In genomic region chr4:152432308-152432707, GRCm38 (mm10) we compare ENCODE assay signal across 9 mouse cellular contexts. TPM values are rescaled to one million over a fixed set of nuclear protein-coding genes. Genes with fewer than 3 reads are reported as not detected.
A peak's percentile ranks its signal among the peaks of the same experiment; 100 is the strongest.
DNase-seq lines count a peak whose midpoint lies in the region; ATAC-seq and TF ChIP-seq lines count a peak whose summit lies in the region.
"Had no signal": no experiment of that assay in that cellular context is flagged by ENCODE, and none has a peak within 500 bp of the region (broad histone marks: within the 10 kb centered on the region; RNA-seq: fewer than 3 reads in every experiment).

No protein-coding gene starts in this region.

- no peak overlapping the region for H3K9ac ChIP-seq in heart, postnatal 0 days (replicated peaks; ENCODE audit: low read depth, low read length)
- H3K9ac ChIP-seq: hindbrain, embryonic 15.5 days had no signal

- DNase-seq in heart, postnatal 0 days (ENCODE audit: low spot score): no peak
- DNase-seq in heart, adult 8-10 months (ENCODE audit: low spot score): no peak
- DNase-seq in right cerebral cortex, postnatal 25 days: peak; percentile 50
- no peak for DNase-seq in right cerebral cortex, postnatal 10 days (ENCODE audit: low spot score in 2 of 2)
- peak; percentile 51 for DNase-seq in adipocyte (ENCODE audit: low spot score)
- DNase-seq in kidney, adult 9 months: peak; percentile 38
- DNase-seq in lung, postnatal 36 days: peak; percentile 27
- no peak for DNase-seq in spleen, adult 12 weeks (ENCODE audit: low spot score)

- H3K4me3 ChIP-seq in heart, postnatal 0 days (ENCODE audit: low read depth, low read length): no peak overlapping the region
- H3K4me3 ChIP-seq: hindbrain, embryonic 15.5 days had no signal

- no peaks in the 10 kb centered on the region for H3K9me3 ChIP-seq in heart, postnatal 0 days (replicated peaks; ENCODE audit: control insufficient read depth, low read length)
- H3K9me3 ChIP-seq: hindbrain, embryonic 15.5 days had no signal

- H3K27me3 ChIP-seq in heart, postnatal 0 days (ENCODE audit: control insufficient read depth, insufficient read depth, low read length): no peaks in the 10 kb centered on the region
- H3K27me3 ChIP-seq: hindbrain, embryonic 15.5 days had no signal

- WGBS in heart, postnatal 0 days: 56% methylated on average over 5 of the region's 5 CpGs

- TF ChIP-seq CTCF in heart, postnatal 0 days (IDR thresholded peaks at IDR 0.05; ENCODE audit: low read depth): peak; percentile 58

- no peak for TF ChIP-seq EP300 in heart, postnatal 0 days (IDR thresholded peaks at IDR 0.05; ENCODE audit: low read depth)

- no peak overlapping the region for H3K4me2 ChIP-seq in heart, postnatal 0 days (ENCODE audit: low read depth, low read length)
- H3K4me2 ChIP-seq: hindbrain, embryonic 15.5 days had no signal

- ATAC-seq in heart, postnatal 0 days (ENCODE audit: insufficient read depth, low read depth): no peak

- H3K4me1 ChIP-seq in heart, postnatal 0 days (ENCODE audit: control insufficient read depth, insufficient read depth): no peaks in the 10 kb centered on the region

- H3K27ac ChIP-seq in heart, postnatal 0 days (ENCODE audit: low read depth): no peak overlapping the region
- H3K27ac ChIP-seq: hindbrain, embryonic 15.5 days had no signal

- no peaks in the 10 kb centered on the region for H3K36me3 ChIP-seq in heart, postnatal 0 days (replicated peaks; ENCODE audit: control insufficient read depth, insufficient read depth, low read length)
- H3K36me3 ChIP-seq: hindbrain, embryonic 15.5 days had no signal

RNA-seq across cellular contexts. Expression of gene Nphp4, which starts 44.2 kb away (rescaled TPM):
- total RNA-seq in heart, postnatal 0 days (2014; rRNA removed; ENCODE audit: low replicate concordance): 1.5 and 5.0 TPM in 2 replicates
- polyA plus RNA-seq in heart, postnatal 0 days (2015; fragmentation: Nextera tagmentation; extraction: Ambion mirVana): 0.46 and 0.51 TPM in 2 replicates
- 1 to 10 TPM in 2 of 4 experiments, under 1 TPM in 2; 0.82 to 1.2 (median 1.0) TPM for total RNA-seq in heart, adult 8-10 months (2022)

RNA-seq across cellular contexts. Expression of gene Kcnab2, which starts 45.4 kb away (rescaled TPM):
- 1.5 and 2.9 TPM in 2 replicates for total RNA-seq in heart, postnatal 0 days (2014; rRNA removed; ENCODE audit: low replicate concordance)
- polyA plus RNA-seq in heart, postnatal 0 days (2015; fragmentation: Nextera tagmentation; extraction: Ambion mirVana): 0.69 and 1.1 TPM in 2 replicates
- total RNA-seq in heart, adult 8-10 months (2022): 1 to 10 TPM; 2.1 to 4.5 (median 3.1) TPM

Comparison
In these comparisons a context has a peak if more than half of its experiments do, and no peak if none do; other contexts are left out.
1. DNase-seq: peak in right cerebral cortex, postnatal 25 days (single experiment), adipocyte (single experiment), kidney, adult 9 months (single experiment) and lung, postnatal 36 days (single experiment); none in heart, postnatal 0 days (single experiment), heart, adult 8-10 months (single experiment), right cerebral cortex, postnatal 10 days (0 of 2) and spleen, adult 12 weeks (single experiment).